Mouse (Mus musculus) erythroblast, adult 5-6 weeks (primary cell): Measurements from ENCODE around the gene Gm21477. TPM values are rescaled to one million over a fixed set of nuclear protein-coding genes. Genes with fewer than 3 reads are reported as not detected.
"Not testable (repeated sequence)": the region's sequence is repeated elsewhere in the genome, so short reads cannot be mapped to it uniquely, and the experiment has no call there.

Source experiments
- ATAC-seq: replicated peaks from 2 replicates; pipeline ENCODE4 v1.8.0; 2016; ENCODE audit warnings: moderate number of reproducible peaks, mild to moderate bottlenecking, moderate TSS enrichment, inconsistent platforms; ENCODE audit not compliant: poor library complexity, low FRiP score, severe bottlenecking
- total RNA-seq, 2 experiments: library from RNA; stranded (forward) in 1 of 2; stranded (reverse) in 1 of 2; fragments of 150-400 nt in 1 of 2; fragments of 200-764, 138-1000 nt in 1 of 2; gene quantifications; 2 replicates each; pipeline versions ENCODE4 v1.2.3 to v1.2.4; 2015 to 2017; ENCODE audit warnings: low replicate concordance in 2 of 2

Gm21477 gene
- total RNA-seq (2015; ENCODE audit: low replicate concordance): not detected in 2 replicates
- not detected in 2 replicates for total RNA-seq (2017; ENCODE audit: low replicate concordance)

DNA sequence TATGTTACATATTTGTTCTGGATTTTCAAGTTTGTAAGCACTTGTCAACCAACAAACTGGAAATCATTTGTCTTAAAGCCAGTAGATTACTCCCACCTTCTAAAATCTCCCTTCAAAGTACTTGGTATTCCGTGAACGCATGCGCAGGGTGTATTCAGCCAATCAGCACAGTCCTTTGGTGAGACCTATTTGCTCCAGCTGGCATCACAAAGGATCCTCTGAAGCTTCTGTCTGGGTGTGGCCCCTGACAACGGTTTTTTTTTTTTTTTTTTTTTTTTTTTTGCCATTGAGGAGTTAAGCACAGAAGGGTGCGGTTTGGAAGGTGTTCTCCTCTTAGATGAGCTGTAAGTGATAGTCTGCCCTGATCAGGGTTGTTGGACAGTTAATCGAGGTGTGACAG is at the start of gene Gm21477:
Gene Gm21477 (plus strand): TSS at position 301 of the 400 bp plus-strand sequence.
- ATAC-seq: not testable (repeated sequence)
